Mouse (Mus musculus) kidney, postnatal 0 days (tissue): ENCODE results near the gene Ccl2. TPM values are rescaled to one million over a fixed set of nuclear protein-coding genes. Genes with fewer than 3 reads are reported as not detected.

Experiments used
- ATAC-seq: fragments of 200-750 bp; cut with Nextera tagmentation; replicated peaks from 2 replicates; pipeline ENCODE4 v1.8.0; 2017; ENCODE audit warnings: low read depth, moderate number of reproducible peaks, moderate TSS enrichment, moderate library complexity; ENCODE audit not compliant: low FRiP score
- DNase-seq: peaks from one replicate; pipeline ENCODE4 v3.0.0-alpha.2; 2016; ENCODE audit warnings: low spot score
- H3K27ac ChIP-seq: fragments of 300-500 bp; sonication (generic); 2 replicates; pipeline ENCODE4 v1.5.1; 2014; ENCODE audit warnings: mild to moderate bottlenecking
- H3K27me3 ChIP-seq: fragments of 300-500 bp; sonication (generic); 2 replicates; pipeline ENCODE4 v1.6.1; 2014; ENCODE audit warnings: low read length, mixed read lengths; ENCODE audit not compliant: insufficient read depth
- H3K36me3 ChIP-seq: fragments of 300-500 bp; sonication (generic); 2 replicates; pipeline ENCODE4 v1.6.1; 2014; ENCODE audit warnings: low read length, mixed read lengths; ENCODE audit not compliant: insufficient read depth
- H3K4me1 ChIP-seq: fragments of 300-500 bp; sonication (generic); replicated peaks from 2 replicates; pipeline ENCODE4 v1.6.1; 2014; ENCODE audit warnings: antibody characterized with exemption, low read length, mixed read lengths; ENCODE audit not compliant: insufficient read depth
- H3K4me2 ChIP-seq: fragments of 300-500 bp; sonication (generic); 2 replicates; pipeline ENCODE4 v1.6.1; 2014; ENCODE audit warnings: mild to moderate bottlenecking, low read length, moderate library complexity, mixed read lengths
- H3K4me3 ChIP-seq: fragments of 300-500 bp; sonication (generic); replicated peaks from 2 replicates; pipeline ENCODE4 v1.5.1; 2014; ENCODE audit warnings: low read depth, low read length
- H3K9ac ChIP-seq: fragments of 300-500 bp; sonication (generic); 2 replicates; pipeline ENCODE4 v1.6.1; 2014; ENCODE audit warnings: low read depth, low read length
- H3K9me3 ChIP-seq: fragments of 300-500 bp; sonication (generic); replicated peaks from 2 replicates; pipeline ENCODE4 v1.6.1; 2016; ENCODE audit warnings: low read length, inconsistent platforms, mixed read lengths
- CTCF ChIP-seq: IDR thresholded peaks from 2 replicates; pipeline ENCODE4 v1.5.1; 2016; ENCODE audit warnings: antibody characterized with exemption, low read depth, mild to moderate bottlenecking, moderate library complexity
- WGBS: fragments of 180-500 bp; shearing (Covaris S2); extraction: QIAGEN DNeasy Blood & Tissue Kit; methylation state at CpG from one replicate; pipeline ENCODE4 v1.1.7; 2014; 5-methylcytosine and 5-hydroxymethylcytosine counted together
- polyA plus RNA-seq: library from polyadenylated mRNA; unstranded; fragments of >200 nt; fragmentation: Nextera tagmentation; extraction: Ambion mirVana; gene quantifications from 2 replicates; pipeline ENCODE4 v1.2.1, GENCODE M21; 2015

The Ccl2 gene
- polyA plus RNA-seq, 1 experiment from 2014 or later = 2.4 TPM

- H3K4me3 ChIP-seq = no peak overlapping the region
- H3K36me3 ChIP-seq = no peaks in the 10 kb centered on the region
- no peak overlapping the region for H3K4me2 ChIP-seq
- no peaks in the 10 kb centered on the region for H3K9me3 ChIP-seq
- ATAC-seq (no peak), DNase-seq (no peak)
- 94% methylated on average over 3 of the region's 3 CpGs for WGBS
- TF ChIP-seq CTCF = no peak
- no peak overlapping the region for H3K9ac ChIP-seq
- H3K27me3 ChIP-seq = no peaks in the 10 kb centered on the region
- no peak overlapping the region for H3K27ac ChIP-seq
- no peaks in the 10 kb centered on the region for H3K4me1 ChIP-seq
Measured at GRCm38 (mm10) chr11:82084360-82084759, 49.0 kb downstream of the Ccl2 start.

Other genes starting within 250 kb of the Ccl2 start
- gene 5530401A14Rik, start 174.9 kb upstream of the Ccl2 start, polyA plus RNA-seq = not detected in 2 replicates
- gene Asic2, start 67.1 kb upstream of the Ccl2 start, polyA plus RNA-seq = 2.6 and 2.9 TPM in 2 replicates
- gene Gm17268, start 3.0 kb downstream of the Ccl2 start, polyA plus RNA-seq = not detected in 2 replicates
- 1.3 and 2.9 TPM in 2 replicates for gene Ccl7, start 10.1 kb downstream of the Ccl2 start, polyA plus RNA-seq
- 7.9 and 9.1 TPM in 2 replicates for gene Ccl11, start 22.3 kb downstream of the Ccl2 start, polyA plus RNA-seq
- 5.7 and 6.4 TPM in 2 replicates for gene Ccl12, start 66.3 kb downstream of the Ccl2 start, polyA plus RNA-seq
- gene Ccl8, start 79.6 kb downstream of the Ccl2 start, polyA plus RNA-seq = 0.40 and 0.75 TPM in 2 replicates